Mouse (Mus musculus): ENCODE results near the gene Zbtb49. TPM values are rescaled to one million over a fixed set of nuclear protein-coding genes. Genes with fewer than 3 reads are reported as not detected.

Gene Zbtb49
- total RNA-seq, 4 experiments from 2014 or later: 2.7 to 4.8 (median 3.1) TPM

DNA sequence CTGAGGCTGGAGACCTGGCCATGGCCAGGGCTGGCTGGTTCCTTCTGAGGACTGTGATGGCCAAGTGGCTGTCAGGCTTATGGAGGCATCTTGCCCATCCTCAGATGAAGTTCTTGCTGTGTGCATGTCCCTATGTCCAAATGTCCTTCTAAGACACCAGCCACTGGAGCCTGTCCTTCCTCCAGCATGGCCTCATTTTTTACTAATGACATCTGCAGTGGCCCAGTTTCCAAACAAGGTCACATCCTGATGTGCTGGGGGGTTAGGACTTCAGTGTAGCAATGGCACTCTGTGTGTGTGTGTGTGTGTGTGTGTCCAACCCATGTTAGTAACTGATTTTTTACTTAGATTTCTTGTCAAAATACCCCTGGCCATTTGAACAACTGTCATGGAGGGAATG lies 24.3 kb downstream of the Zbtb49 start:
- no peak for DNase-seq (ENCODE audit: low spot score)

DNA sequence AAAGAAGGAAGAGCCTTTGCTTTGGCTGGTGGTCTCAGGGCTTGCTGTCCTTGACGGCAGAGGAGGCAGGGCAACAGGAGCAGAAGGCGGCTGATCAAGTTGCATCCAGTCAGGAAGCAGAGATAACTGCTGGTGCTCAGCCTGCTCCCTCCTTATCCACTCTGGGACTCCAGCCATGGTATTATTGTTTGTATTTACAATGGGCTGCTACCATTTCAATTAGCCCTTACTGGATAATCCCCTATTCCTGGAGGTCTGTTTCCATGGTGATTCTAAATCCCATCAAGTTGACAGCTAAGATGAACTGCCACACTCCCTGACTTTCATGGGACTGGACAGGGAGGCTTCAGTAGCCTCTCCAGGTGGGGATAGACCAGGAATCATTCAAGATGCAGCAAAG lies 25.3 kb downstream of the Zbtb49 start:
- no peak for DNase-seq (ENCODE audit: low spot score)

DNA sequence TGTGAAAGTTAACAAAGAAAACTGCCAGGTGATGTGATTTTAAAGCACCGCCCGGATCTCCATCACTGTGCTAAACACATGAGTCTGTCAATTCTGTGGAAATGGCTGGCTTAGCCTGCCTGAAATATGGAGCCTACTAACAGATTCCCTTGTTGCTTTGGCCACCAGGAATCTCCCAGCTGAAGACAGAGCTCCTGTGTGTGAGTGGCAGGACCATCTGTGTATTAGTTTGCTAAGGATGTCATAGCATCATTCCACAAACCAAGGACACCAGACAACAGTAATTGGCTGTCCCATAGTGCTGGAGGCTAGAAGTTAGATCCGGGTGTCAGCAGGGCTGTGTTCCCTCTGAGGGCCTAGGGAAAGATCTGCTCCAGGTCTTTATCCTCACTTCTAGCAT lies 29.4 kb downstream of the Zbtb49 start:
- DNase-seq (ENCODE audit: low spot score): no peak

DNA sequence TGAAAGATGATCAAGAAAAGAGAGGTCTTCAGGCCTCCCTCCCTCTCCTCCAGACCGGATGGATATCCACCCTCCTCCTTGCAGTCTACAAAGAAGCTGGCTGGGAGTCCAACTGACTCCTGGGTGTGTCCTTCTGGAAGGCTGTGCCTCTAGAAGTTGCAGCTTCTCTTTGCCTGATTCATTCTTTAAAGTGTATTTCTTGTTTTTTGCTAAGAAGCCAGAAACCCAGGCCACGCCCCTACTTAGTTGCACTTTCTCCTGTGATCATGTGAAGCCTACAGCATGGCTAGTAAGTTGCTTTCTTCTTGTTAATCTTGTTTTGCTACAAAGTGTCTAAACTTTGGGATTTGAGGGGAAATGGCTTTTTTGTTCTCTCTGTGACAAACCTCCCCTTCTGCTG lies 33.3 kb downstream of the Zbtb49 start:
- DNase-seq (ENCODE audit: low spot score): no peak

DNA sequence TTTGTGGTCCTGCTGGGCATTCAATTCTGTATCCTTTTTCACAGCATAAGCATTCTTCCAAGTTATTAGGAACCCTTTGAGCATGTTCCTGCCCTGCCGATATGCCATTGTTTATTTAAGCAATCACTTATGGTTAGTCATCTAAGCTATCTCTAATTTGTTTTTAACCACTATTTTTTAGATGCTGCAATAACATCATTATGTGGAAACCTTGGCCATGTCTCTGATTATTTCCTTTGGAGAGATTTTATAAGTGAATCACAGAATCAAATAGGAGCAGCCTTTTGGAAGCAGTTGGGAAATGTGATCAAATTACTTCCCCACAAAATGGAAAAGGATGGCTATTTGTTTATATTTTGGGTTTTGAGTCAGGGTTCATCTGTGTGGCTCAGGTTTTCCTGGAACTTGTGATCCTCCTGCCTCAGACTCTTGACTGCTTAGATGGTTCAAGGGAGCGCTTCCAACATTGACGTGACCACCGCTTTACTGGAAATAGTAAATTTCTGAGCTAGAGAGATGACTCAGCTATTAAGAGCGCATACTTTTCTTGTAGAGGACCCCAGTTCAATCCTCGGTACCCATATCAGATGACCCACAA lies 35.5 kb downstream of the Zbtb49 start:
- DNase-seq (ENCODE audit: low spot score): no peak

DNA sequence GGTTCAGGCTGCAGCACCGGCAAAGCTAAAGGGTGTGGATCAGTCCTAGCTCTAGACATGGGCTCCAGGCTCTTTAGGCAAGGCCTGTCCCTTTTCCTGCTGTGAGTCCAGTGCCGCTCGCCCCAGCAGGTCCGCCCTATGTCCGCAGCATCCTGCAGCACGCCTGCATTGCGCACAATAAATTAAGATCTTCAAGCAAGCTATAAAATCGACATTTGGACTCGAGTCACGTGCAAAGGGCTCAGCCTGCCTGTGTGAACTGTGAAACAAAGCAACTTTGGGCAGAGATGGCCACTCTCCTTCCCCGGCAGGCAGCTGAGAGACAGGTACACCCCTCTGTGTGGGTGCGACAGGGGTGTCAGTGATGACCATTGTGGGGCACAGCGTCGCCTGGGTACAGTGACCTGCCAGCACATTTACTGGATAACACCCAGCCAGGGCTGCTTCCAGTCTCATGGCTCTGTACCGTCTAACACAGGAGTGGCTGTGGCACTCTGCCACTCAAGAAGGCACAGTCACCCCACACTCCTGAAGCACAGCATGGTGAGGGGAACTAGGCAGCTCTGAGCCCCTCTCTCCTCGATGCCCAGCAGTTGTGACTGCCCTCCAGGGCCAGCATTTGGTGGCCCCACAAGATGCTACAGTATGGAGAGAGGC lies 45.9 kb downstream of the Zbtb49 start:
- no peak for DNase-seq (ENCODE audit: low spot score)

DNA sequence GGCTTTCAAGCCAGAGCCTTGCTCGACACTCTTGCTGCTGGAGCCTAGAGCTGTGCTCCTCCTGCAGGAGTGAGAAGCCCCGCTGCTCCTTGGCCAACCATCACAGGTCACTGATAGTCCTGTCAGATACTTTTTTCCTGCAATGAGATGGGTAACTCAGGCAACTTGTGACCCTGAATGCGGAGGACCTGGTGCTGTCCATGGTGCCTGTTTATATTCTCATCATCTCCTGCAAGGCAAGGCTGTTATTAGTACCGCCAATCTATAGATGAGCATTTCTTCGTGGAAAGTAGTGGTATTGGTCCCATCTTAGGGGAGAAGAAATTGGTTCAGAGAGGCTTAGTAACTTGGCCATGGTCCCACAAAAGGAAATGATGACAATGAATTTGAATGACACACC lies 46.5 kb downstream of the Zbtb49 start:
- DNase-seq (ENCODE audit: low spot score): no peak

DNA sequence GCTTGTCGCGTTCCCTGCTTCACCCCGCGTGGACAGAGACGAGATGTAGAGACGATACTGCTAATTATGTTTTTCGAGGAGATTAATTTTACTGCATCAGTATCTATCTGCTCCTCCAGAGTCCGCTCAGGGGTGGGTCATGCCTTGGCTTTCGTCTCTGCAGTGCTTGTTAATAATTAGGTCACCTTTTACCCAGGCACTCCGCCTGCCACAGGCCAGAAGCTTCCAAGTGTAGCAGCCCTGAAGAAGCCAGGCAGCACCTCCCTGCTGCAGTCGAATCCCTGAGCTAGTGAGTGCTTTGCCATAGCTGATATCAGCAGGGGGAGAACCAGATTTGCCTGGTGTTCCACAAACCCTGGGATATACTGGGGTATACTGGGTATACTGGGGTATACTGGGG lies 51.8 kb downstream of the Zbtb49 start:
- DNase-seq (ENCODE audit: low spot score): no peak

DNA sequence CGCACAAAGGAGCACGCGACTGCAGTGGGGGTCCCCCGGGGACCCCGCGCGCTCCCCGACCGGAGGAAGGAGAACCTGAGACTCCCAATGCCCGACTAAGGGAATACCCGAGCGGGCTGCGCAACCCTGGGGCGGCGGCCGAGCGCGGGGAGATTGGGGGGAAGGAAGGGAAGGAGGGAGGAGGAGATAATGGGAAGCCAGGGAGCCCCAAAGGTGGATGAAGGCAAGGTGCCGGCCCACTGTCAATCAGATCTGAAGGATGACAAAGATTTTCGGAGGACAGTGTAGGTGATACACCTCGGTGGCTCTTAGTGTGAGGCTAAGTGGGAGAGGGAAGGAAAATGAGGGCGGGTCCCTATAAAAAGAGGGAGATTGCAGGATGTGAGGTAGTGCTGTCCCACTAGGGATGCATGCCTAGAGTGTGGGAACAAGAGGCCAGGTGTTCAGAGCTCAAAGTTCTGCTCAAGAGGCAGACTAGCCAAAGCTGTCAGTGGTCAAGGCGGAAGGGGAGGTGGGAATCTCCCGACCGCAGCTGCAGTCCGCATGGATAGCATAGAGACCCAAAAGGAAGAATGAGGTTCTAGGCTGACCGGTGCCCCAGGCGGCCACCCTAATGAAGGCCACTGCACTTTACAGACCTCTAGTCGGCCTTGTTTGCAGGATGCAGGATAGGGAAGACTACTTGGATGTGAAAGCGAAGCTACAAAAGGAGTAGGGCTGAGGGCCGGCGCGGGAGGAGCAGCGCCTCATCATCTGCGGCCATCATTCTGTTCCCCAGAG lies 60.4 kb downstream of the Zbtb49 start, which contains the start of gene Nsg1:
Nsg1 (minus strand) TSS at position 274 of the 780 bp plus-strand sequence.
- no peak for DNase-seq (ENCODE audit: low spot score)

DNA sequence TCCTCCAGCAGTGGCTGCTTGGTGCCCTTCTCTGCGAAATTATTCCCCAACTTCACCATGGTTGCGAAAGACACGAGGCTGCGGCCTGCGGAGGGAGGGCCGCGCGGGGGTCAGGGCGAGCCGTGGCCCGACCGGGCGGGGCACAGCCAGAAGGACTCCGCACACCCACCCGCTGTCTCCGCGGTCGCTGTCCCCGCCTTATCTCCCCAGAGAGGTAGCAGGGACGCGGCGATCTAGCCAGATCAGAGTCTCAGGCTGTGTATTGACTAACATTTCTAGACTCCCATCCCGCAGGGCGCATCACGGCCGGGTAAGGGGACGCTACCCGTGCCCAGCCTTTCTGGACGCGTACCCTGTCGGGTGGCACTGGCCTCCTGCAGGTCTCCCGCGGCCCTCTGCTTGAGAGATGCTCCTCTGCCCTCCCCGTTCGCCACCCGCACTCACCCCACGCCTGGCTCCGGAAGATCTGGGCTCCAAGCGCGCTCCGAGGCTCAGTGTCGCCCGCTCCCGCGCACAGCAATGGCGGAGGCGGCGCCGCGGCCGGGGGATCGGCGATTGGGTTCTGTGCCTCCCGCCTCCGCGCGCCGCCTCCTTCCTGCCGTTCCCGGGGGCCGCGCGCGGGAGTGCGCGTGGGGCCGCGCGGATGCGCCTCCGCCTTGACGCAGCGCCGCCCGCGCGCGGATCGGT lies 61.2 kb downstream of the Zbtb49 start:
- DNase-seq (ENCODE audit: low spot score): peak; percentile 20

DNA sequence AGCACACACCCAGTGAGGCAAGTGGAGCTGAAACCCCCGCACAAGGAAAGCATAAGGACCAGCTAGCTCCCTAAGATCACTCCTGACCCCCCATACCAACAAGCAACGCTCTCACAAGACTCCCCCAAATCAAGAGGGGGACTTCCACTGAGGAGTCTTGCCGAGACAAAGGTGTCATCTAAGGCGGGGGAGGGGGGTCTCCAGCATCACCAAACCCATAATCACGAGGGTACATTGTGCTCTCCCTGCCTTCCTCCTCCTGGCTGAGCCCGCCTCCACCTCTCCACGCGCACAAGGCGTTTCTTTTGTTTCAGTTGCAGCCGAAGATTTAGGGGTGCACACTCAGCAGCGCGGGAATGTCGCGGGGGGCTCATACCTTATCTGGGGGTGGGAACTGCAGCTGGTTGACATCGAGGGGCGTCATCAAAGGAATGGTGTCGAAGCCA lies 61.7 kb downstream of the Zbtb49 start:
- no peak for DNase-seq (ENCODE audit: low spot score)

DNA sequence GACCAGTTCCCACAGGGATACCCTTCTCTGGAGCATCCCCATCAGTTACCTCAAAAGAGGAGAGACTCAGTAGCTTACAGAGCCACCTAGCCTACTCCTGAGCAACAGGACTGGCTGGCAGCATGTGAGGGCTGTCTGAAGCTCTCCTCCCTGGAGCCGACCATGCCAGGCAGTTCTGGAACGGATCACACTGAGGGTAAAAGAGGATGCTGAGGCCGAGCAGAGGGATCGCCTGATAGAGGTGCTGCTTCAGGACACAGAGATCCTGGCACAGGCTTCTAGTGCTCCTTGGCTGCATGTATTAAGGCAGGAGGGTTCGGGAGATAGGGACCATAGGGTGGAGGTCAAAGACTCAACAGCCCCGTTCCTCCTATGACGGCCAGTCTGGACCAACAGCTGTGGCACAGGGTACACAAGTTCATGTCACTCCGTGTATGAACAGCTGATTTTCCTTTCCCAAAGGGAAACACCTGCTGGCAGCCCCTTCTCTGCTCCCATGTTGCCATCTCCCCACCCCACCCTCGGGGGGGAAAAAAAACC lies 62.7 kb downstream of the Zbtb49 start:
- DNase-seq (ENCODE audit: low spot score): no peak

DNA sequence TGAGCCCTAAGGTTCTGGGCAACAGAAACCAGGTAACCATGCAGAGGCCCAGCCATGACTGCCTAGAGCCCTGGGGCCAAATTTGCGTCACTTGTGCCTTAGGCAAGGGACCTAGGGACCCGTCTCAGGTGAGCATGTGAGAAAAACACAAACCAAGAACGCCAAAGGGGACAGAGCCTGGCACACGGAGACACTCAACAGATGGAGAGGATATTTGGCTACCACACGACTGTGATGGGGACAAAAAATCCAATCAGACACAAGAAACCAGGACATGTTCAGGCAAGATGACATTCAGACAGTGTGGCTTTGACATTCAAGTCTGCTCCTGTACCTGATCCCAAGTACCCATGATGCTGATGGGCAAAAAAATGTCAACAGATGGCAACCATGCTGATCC lies 66.6 kb downstream of the Zbtb49 start:
- no peak for DNase-seq (ENCODE audit: low spot score)

DNA sequence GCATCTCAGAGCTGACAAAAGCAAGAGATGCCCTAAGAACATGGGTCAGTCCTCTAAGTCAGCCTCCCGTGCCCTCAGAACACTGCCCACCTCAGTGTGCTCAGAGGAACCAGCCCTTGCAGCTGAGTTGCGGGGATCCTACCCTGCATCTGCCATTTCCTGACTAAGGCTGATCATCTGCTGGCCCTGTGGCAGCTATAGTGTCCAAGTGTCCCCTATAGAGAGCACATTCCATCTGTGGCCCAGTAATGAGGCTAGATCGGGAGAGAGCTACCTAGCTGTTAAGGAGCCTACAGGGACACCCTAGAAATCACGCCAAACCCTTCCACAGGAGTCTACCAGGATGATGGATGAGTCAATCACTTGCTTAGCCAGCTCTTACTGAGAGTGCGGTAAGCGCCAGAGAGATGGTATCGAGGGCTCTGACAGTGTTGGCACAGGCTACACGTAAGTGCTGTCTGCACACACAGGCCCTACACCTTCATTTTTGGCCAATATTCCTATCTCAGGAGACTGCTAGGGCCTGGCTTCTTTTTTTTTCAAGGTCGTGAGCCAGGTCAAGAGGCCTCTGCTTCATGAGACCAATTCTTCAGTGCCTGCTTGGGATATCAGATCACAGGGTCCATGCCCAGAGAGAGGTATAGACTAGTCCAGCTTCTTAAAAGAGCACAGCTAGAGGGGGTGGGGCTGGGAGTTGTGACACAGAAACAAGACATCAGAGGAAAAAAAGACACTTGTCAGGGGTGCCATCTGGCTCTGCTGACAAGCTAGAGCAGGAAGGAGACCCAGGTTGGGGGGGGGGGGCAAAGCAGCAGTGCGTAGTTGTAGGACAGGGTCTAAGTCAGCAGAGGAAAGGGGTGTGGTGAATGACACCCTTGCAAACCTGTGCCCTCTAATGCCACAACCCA lies 67.8 kb downstream of the Zbtb49 start:
- no peak for DNase-seq (ENCODE audit: low spot score)

DNA sequence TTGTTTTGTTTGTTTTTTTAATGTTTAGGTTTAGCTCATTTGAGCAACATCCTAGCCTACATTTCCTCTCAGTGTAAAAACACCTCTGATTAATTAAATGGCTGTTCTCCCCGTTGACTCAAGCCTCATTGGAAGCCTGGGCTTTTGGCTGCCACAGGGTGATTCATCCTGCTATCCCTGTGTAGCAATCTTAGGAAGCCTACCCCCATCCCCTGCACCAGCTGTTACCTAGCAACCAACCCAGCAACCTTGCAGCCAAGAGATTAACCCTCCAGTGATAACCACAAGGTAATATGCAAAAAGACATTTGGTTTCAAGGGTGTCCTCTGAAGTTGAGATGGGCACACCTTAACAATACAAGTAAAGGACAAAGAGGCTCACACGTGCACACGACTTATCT lies 69.0 kb downstream of the Zbtb49 start:
- no peak for DNase-seq (ENCODE audit: low spot score)

DNA sequence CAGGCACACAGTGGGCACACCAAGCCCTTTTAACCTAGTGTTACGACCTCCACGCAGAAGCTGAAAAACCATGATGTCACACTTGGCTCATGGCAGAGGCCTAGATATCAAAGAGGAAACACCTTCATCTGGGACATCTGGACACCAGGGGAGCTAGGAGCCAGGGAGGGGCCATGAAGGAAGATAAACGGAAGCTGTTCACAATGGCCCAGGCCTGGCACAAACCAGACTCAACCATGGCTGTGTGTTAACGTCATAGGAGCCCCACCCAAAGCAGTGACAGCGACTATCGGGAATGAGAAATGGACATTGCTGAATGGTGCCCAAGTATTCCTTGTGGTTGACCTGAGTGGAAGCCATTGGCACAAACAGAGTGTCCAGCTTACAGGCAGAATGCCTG lies 73.7 kb downstream of the Zbtb49 start:
- peak; percentile 37 for DNase-seq (ENCODE audit: low spot score)

DNA sequence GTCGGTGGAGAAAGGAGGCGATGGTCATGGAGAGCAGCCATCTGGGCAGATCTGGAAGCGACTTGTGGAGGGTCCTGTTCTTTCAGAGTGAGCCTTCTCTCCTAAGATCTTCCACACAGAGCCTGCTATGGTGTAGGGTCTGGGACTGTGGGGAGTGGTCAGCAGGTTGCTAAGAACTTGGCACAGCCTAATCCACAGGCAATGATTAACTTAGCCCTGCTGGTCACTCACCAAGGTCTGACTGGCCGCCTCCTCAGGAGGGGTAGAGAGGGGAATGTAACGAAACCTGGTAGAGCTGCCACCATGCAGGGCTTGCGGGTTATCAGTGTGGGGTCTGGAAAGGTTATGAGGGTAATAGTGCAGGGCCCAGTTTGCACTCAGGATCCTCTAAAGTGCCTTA lies 79.4 kb downstream of the Zbtb49 start:
- no peak for DNase-seq (ENCODE audit: low spot score)
